Mouse (Mus musculus) stomach, embryonic 14.5 days (tissue): ENCODE results near the gene Krt15. TPM values are rescaled to one million over a fixed set of nuclear protein-coding genes. Genes with fewer than 3 reads are reported as not detected.

Source experiments
- ATAC-seq: fragments of 200-750 bp; cut with Nextera tagmentation; 2 replicates; pipeline ENCODE4 v1.8.0; 2017; ENCODE audit warnings: low read depth, moderate TSS enrichment; ENCODE audit not compliant: insufficient number of reproducible peaks, insufficient read depth, low FRiP score
- H3K27ac ChIP-seq: fragments of 300-500 bp; sonication (generic); 2 replicates; pipeline ENCODE4 v1.5.1; 2014; ENCODE audit warnings: mild to moderate bottlenecking, low read length, moderate library complexity, mixed read lengths
- H3K27me3 ChIP-seq: fragments of 300-500 bp; sonication (generic); 2 replicates; pipeline ENCODE4 v1.6.1; 2014; ENCODE audit warnings: low read length, control low read depth, mixed read lengths; ENCODE audit not compliant: control insufficient read depth, insufficient read depth
- H3K36me3 ChIP-seq: fragments of 300-500 bp; sonication (generic); 2 replicates; pipeline ENCODE4 v1.6.1; 2014; ENCODE audit warnings: mild to moderate bottlenecking, control low read depth, low read length, moderate library complexity, mixed read lengths; ENCODE audit not compliant: control insufficient read depth, insufficient read depth
- H3K4me1 ChIP-seq: fragments of 300-500 bp; sonication (generic); 2 replicates; pipeline ENCODE4 v1.6.1; 2014; ENCODE audit warnings: low read length, control low read depth, mixed read lengths; ENCODE audit not compliant: control insufficient read depth, insufficient read depth
- H3K4me2 ChIP-seq: fragments of 300-500 bp; sonication (generic); replicated peaks from 2 replicates; pipeline ENCODE4 v1.6.1; 2014; ENCODE audit warnings: low read depth, low read length, control low read depth
- H3K4me3 ChIP-seq: fragments of 300-500 bp; sonication (generic); 2 replicates; pipeline ENCODE4 v1.5.1; 2014; ENCODE audit warnings: low read depth, low read length, control low read depth
- H3K9ac ChIP-seq: fragments of 300-500 bp; sonication (generic); replicated peaks from 2 replicates; pipeline ENCODE4 v1.6.1; 2014; ENCODE audit warnings: low read depth, mild to moderate bottlenecking, control low read depth, low read length, moderate library complexity, mixed read lengths
- H3K9me3 ChIP-seq: fragments of 300-500 bp; sonication (generic); 2 replicates; pipeline ENCODE4 v1.6.1; 2016; ENCODE audit warnings: low read depth, low read length, control low read depth; ENCODE audit not compliant: control insufficient read depth
- WGBS: fragments of 180-500 bp; shearing (Covaris S2); extraction: QIAGEN DNeasy Blood & Tissue Kit; methylation state at CpG from one replicate; pipeline ENCODE4 v1.1.7; 2014; 5-methylcytosine and 5-hydroxymethylcytosine counted together
- polyA plus RNA-seq: library from polyadenylated mRNA; unstranded; fragments of >200 nt; fragmentation: Nextera tagmentation; extraction: Ambion mirVana; gene quantifications from 2 replicates; pipeline ENCODE4 v1.2.1, GENCODE M21; 2014

Gene Krt15
- 215 and 241 TPM in 2 replicates for polyA plus RNA-seq

DNA sequence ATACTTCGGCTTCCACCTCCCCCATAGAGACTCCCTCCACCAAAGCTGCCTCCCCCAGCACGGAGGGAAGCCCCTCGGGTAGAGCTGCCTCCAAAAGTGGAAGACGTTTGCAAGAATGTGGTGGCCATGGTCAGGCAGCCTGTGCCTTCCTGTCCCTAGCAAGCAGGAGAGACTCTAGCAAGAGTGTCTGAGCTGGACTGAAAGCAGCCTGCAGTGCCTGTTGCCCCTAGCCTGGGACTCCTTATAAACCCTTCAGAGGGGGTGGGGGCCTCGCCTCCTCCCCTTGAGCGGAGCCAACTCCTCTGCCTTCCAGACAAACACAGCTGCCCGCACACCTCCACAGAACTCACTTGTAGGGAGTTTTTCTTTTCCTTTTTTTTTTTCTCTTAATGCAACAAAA, at the start of gene Krt15:
TSS of gene Krt15 (minus strand) at position 198 of the 400 bp plus-strand sequence.
- 0 out of 2 replicates have a peak within 1 kb of the TSS, but pooled peaks have one; percentile 4 for H3K4me2 ChIP-seq
- no peaks in the 10 kb centered on the region for H3K9me3 ChIP-seq
- H3K36me3 ChIP-seq, result no peaks in the 10 kb centered on the region
- no peaks in the 10 kb centered on the region for H3K27me3 ChIP-seq
- no peak for ATAC-seq
- H3K4me1 ChIP-seq, result peaks cover 13% of the 10 kb centered on the region; the same call in 1 of the 2 replicates
- 0 out of 2 replicates have a peak within 1 kb of the TSS, but pooled peaks have one; percentile 14 for H3K9ac ChIP-seq
- H3K4me3 ChIP-seq, result peak within 1 kb of the TSS; percentile 18
- 50% methylated on average over 7 of the region's 7 CpGs for WGBS
- H3K27ac ChIP-seq, result peak within 1 kb of the TSS; percentile 72; the same call in 1 of the 2 replicates

DNA sequence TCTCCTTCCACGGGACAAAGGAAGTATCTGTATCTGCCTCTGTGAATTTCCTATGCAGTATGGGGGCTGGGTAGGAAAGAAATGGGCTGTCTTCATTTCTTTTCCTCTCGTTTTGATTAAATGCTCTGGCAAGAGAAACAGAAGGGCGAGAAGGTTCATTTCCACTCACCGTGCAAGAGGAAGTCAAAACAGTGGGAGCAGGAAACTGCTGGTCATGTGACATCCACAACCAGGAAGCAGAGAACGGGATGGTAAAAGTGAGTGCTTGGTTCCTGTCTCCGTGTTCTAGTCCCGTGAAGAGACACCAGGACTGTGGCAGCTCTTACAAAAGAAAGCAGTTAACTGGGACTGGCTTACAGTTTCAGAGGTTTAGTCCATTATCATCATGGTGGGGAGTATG, 46.0 kb upstream of the Krt15 start:
- Histone ChIP-seq H3K4me3 (no peak overlapping the region), H3K9ac (no peak overlapping the region), H3K27ac (no peak overlapping the region), H3K36me3 (no peaks in the 10 kb centered on the region), H3K27me3 (no peaks in the 10 kb centered on the region), H3K4me2 (no peak overlapping the region), H3K4me1 (no peaks in the 10 kb centered on the region), H3K9me3 (no peaks in the 10 kb centered on the region)
- ATAC-seq, result no peak
- 70% methylated on average over 7 of the region's 7 CpGs for WGBS

DNA sequence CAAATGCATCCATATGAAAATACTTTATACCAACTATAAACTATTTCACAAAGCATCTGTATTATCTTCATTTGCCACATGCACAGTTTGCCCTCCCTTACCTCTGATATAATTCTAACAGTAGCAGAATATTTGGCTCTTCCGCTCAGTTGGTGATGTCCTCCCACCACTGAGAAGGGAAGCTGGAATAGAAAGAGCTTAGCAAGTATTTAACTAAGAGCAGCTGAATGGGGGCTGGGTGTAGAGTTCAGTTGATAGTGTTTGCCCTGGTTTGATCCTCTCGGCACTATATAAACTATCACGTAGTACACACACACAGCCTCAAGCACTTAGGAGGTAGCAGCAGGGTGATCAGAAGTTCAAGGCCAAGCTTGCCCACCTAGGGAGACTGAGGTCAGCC, 43.5 kb upstream of the Krt15 start:
- no peaks in the 10 kb centered on the region for H3K4me1 ChIP-seq
- H3K9me3 ChIP-seq, result no peaks in the 10 kb centered on the region
- no peak overlapping the region for H3K4me3 ChIP-seq
- H3K36me3 ChIP-seq, result no peaks in the 10 kb centered on the region
- no peak overlapping the region for H3K4me2 ChIP-seq
- no peak for ATAC-seq
- WGBS, result 38% methylated on average over 3 of the region's 3 CpGs
- H3K9ac ChIP-seq, result no peak overlapping the region
- no peak overlapping the region for H3K27ac ChIP-seq
- no peaks in the 10 kb centered on the region for H3K27me3 ChIP-seq

DNA sequence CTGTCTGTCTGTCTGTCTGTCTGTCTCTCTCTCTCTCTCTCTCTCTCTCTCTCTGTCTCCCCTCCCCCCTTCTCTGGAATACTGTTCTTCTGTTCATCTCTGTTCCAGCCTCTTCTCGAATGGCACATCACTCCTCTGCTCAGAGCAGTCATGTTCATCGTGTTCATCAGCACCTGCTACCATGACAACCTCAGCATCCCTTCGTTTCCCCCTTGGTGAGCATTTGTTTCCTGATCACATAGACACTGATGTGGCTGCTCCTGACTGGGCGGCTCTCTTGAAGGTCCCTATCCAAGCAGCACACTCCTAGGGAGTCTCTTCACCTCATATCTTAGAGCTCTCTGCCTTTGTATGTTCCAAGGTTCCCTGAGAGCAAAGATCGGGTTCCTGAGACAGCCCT, 42.6 kb upstream of the Krt15 start:
- H3K9me3 ChIP-seq, result no peaks in the 10 kb centered on the region
- no peaks in the 10 kb centered on the region for H3K4me1 ChIP-seq
- H3K4me2 ChIP-seq, result no peak overlapping the region
- no peaks in the 10 kb centered on the region for H3K36me3 ChIP-seq
- WGBS, result 81% methylated on average over 5 of the region's 5 CpGs
- H3K9ac ChIP-seq, result no peak overlapping the region
- no peaks in the 10 kb centered on the region for H3K27me3 ChIP-seq
- no peak overlapping the region for H3K4me3 ChIP-seq
- H3K27ac ChIP-seq, result no peak overlapping the region
- ATAC-seq, result no peak

DNA sequence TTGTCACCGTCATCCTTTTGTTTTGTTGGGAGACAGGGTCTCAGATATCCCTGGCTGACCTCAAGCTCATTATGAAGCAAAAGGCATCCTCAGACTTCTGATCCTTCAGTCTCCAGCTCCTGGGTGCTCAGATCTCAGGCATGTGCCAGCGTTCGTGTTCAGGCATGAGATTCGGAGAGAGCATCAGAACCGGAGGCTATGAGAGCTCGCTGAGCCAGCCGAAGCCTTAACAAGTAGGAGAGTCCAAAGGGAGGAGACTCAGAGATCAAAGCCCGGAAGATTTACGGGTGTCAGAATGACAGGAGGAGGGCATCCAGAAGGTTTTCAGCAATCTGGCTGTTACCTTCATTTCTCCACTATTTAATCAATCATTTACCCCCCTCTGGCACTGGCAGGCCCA, 41.1 kb upstream of the Krt15 start:
- H3K27me3 ChIP-seq, result no peaks in the 10 kb centered on the region
- no peaks in the 10 kb centered on the region for H3K9me3 ChIP-seq
- 49% methylated on average over 9 of the region's 9 CpGs for WGBS

DNA sequence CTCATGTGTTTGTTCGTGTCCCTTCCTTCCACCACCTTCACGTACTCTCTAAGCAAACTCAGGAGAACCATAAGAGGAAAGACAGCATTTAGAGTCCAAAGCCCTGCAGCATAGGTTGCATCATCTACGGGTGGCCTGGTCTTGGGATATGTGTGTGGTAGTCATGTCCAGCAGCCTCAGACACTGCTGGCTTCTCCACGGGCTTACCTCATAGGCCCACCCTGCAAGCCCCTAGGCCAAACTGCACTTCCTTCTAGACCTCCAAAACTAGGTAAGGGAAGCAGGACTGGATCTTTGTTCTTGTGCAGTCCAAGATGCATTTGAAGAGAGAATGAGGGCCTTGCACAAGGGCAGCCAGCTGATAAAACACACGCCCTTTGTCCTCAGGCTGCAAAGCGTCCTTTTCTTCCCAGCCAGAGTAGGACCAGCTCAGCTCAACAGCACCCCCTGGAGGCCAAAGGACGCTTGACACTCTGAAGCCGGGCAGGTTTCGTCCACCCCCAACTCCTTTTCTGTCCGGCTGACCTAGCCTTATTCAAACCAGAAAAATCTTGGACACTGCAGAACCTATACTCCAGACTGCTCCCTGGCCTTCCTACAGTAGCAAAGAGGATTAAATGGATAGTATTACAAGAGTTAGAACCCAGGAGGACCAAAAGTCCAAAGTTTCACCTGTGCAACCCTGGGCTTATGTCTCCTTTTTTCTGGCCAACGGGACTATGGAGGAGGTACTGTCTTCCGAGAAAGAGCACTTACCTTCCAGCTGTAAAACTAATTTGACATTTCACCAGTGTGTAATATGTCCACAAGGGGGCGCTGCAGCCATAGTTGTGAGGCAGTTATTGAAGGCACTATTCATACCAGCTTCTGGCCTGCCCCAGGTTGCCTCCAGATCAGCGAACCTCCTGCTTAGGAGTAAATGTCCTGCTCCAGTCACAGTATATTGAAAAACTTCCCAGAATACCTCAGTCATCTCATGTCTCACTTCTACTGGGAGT, 33.3 kb upstream of the Krt15 start:
- H3K4me1 ChIP-seq, result peaks cover 3% of the 10 kb centered on the region
- H3K4me3 ChIP-seq, result no peak overlapping the region
- no peaks in the 10 kb centered on the region for H3K36me3 ChIP-seq
- no peak overlapping the region for H3K9ac ChIP-seq
- WGBS, result 26% methylated on average over 14 of the region's 14 CpGs
- H3K27ac ChIP-seq, result peak overlapping the region; percentile 75
- no peak for ATAC-seq
- H3K27me3 ChIP-seq, result no peaks in the 10 kb centered on the region
- H3K9me3 ChIP-seq, result no peaks in the 10 kb centered on the region
- no peak overlapping the region for H3K4me2 ChIP-seq

More for the DNA sequence above, 41.1 kb upstream of the Krt15 start:
- Histone ChIP-seq H3K4me2 (no peak overlapping the region), H3K27ac (no peak overlapping the region), H3K4me1 (no peaks in the 10 kb centered on the region), H3K36me3 (no peaks in the 10 kb centered on the region), H3K9ac (no peak overlapping the region), H3K4me3 (no peak overlapping the region)
- ATAC-seq, result no peak

DNA sequence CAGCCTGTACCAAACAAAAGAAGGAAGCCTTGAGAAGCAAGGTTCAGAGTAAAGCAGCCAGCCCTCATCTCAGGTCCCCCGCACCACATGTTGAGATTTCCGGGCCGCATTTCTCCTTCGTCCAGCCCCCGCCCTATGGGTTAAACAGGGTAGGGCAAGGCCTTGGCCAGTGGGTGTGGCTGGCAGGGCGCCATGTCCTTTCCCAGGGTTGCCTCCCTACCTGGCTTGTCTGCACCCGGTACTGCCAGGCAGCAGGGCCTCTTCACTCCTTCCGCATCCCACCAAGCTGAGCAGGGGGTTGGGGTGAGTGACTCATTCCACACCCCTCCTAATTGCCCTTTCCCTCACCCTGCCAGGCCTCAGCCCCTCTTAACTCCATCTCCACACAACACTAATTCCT, 32.3 kb upstream of the Krt15 start:
- no peak overlapping the region for H3K9ac ChIP-seq
- no peak overlapping the region for H3K4me3 ChIP-seq
- peaks cover 4% of the 10 kb centered on the region for H3K4me1 ChIP-seq
- no peaks in the 10 kb centered on the region for H3K9me3 ChIP-seq
- WGBS, result 49% methylated on average over 8 of the region's 8 CpGs
- no peaks in the 10 kb centered on the region for H3K27me3 ChIP-seq
- ATAC-seq, result peak; percentile 77
- no peaks in the 10 kb centered on the region for H3K36me3 ChIP-seq
- H3K4me2 ChIP-seq, result no peak overlapping the region
- H3K27ac ChIP-seq, result peak overlapping the region; percentile 75

DNA sequence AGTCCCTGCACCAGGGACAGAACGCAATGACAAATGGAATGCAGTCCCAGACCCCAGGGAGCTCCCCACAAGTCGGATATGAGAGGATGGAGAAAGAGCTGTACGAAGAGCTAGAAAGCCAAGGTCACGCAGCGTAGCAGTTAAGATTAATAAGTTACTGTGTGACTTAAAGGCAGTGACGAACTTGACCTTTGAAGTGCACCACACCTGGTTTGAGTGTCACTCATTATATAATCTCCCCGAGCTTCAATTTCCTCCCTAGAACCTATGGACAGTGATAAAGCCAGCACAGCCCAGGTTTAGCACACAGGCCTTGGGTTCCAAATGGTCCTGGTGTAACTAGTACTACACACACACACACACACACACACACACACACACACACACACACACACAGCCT, 28.7 kb upstream of the Krt15 start:
- 36% methylated on average over 7 of the region's 7 CpGs for WGBS
- H3K27me3 ChIP-seq, result no peaks in the 10 kb centered on the region
- H3K4me1 ChIP-seq, result peaks cover 4% of the 10 kb centered on the region
- 0 out of 2 replicates have a peak overlapping the region, but pooled peaks have one; percentile 35 for H3K27ac ChIP-seq
- no peak overlapping the region for H3K4me2 ChIP-seq
- ATAC-seq, result no peak
- H3K36me3 ChIP-seq, result no peaks in the 10 kb centered on the region
- H3K9ac ChIP-seq, result no peak overlapping the region
- no peaks in the 10 kb centered on the region for H3K9me3 ChIP-seq
- H3K4me3 ChIP-seq, result no peak overlapping the region
